ENCODE assay signal across 29 mouse cellular contexts in genomic region chr3:79810563-79810962, GRCm38 (mm10).
"Had no signal": no experiment of that assay in that cellular context is flagged by ENCODE, and none has a peak within 500 bp of the region (broad histone marks: within the 10 kb centered on the region; RNA-seq: fewer than 3 reads in every experiment).

No protein-coding gene starts in this region.

- DNase-seq: gastrocnemius, postnatal 14 days; gastrocnemius, postnatal 36 days; heart, adult 11 months; heart, adult 2 months; heart, postnatal 14 days; heart, postnatal 36 days; kidney, adult 11 months; kidney, adult 2 months; kidney, adult 9 months; kidney, postnatal 14 days; kidney, postnatal 36 days; layer of hippocampus, adult 9-11 months; liver; liver, embryonic 13.5 days; liver, postnatal 0 days had no signal

- H3K9me3 ChIP-seq: heart, embryonic 13.5 days; heart, embryonic 15.5 days; hindbrain, embryonic 10.5 days; hindbrain, embryonic 12.5 days; intestine, embryonic 15.5 days; kidney, embryonic 15.5 days; limb, embryonic 10.5 days; limb, embryonic 12.5 days; liver, embryonic 13.5 days; liver, embryonic 15.5 days had no signal

- H3K4me3 ChIP-seq: heart, adult 2 months; heart, embryonic 13.5 days; heart, embryonic 15.5 days; hindbrain, embryonic 10.5 days; hindbrain, embryonic 12.5 days; intestine, embryonic 15.5 days; kidney, embryonic 15.5 days; left cerebral cortex, adult 2 months; limb, embryonic 10.5 days; limb, embryonic 12.5 days; liver, embryonic 13.5 days; liver, embryonic 15.5 days had no signal

- H3K4me1 ChIP-seq: heart, embryonic 15.5 days; hindbrain, embryonic 10.5 days; hindbrain, embryonic 12.5 days; intestine, embryonic 15.5 days; kidney, embryonic 15.5 days; limb, embryonic 10.5 days; limb, embryonic 12.5 days; liver, embryonic 15.5 days had no signal

- ATAC-seq: hindbrain, embryonic 16.5 days; inflammation-experienced regulatory T-cells, adult 6 months; intestine, embryonic 15.5 days; liver, postnatal 0 days had no signal

- H3K36me3 ChIP-seq: heart, embryonic 15.5 days; hindbrain, embryonic 10.5 days; hindbrain, embryonic 12.5 days; intestine, embryonic 15.5 days; kidney, embryonic 15.5 days; limb, embryonic 10.5 days; limb, embryonic 12.5 days; liver, embryonic 13.5 days; liver, embryonic 15.5 days had no signal

- H3K27ac ChIP-seq: heart, adult 2 months; heart, embryonic 13.5 days; heart, embryonic 15.5 days; hindbrain, embryonic 10.5 days; hindbrain, embryonic 12.5 days; hindbrain, embryonic 14.5 days; intestine, embryonic 15.5 days; kidney, embryonic 15.5 days; kidney, postnatal 0 days; left cerebral cortex, adult 2 months; limb, embryonic 10.5 days; limb, embryonic 12.5 days; liver, embryonic 13.5 days; liver, embryonic 15.5 days had no signal

- H3K27me3 ChIP-seq: heart, embryonic 13.5 days; heart, embryonic 15.5 days; hindbrain, embryonic 12.5 days; intestine, embryonic 15.5 days; limb, embryonic 12.5 days; liver, embryonic 13.5 days; liver, embryonic 15.5 days had no signal
